In genomic region chr10:80701721-80702535, GRCm38 (mm10) we compare ENCODE assay signal across 7 mouse cellular contexts. TPM values are rescaled to one million over a fixed set of nuclear protein-coding genes. Genes with fewer than 3 reads are reported as not detected.
DNase-seq lines count a peak whose midpoint lies in the region; ATAC-seq lines count a peak whose summit lies in the region.

TSS of gene Mob3a (minus strand) at chr10:80701977.
TSS of gene Izumo4 (plus strand) at chr10:80702184.

- peak within 1 kb of the TSS; percentile 68 for H3K4me2 ChIP-seq in embryonic facial prominence, embryonic 12.5 days (replicated peaks)
- H3K4me2 ChIP-seq in limb, embryonic 11.5 days (ENCODE audit: low read depth, severe bottlenecking) = peak within 1 kb of the TSS; percentile 57
- peak within 1 kb of the TSS; percentile 80 for H3K4me2 ChIP-seq in midbrain, embryonic 14.5 days (ENCODE audit: low read length)

- H3K27me3 ChIP-seq in embryonic facial prominence, embryonic 12.5 days = no peaks in the 10 kb centered on the region
- no peaks in the 10 kb centered on the region for H3K27me3 ChIP-seq in limb, embryonic 11.5 days (ENCODE audit: control insufficient read depth, insufficient read depth, low read length)
- no peaks in the 10 kb centered on the region for H3K27me3 ChIP-seq in midbrain, embryonic 14.5 days (ENCODE audit: control insufficient read depth, insufficient read depth, low read length)

- under 1% methylated on average over 59 of the region's 59 CpGs for WGBS in embryonic facial prominence, embryonic 12.5 days
- WGBS in limb, embryonic 11.5 days = under 1% methylated on average over 58 of the region's 59 CpGs
- WGBS in midbrain, embryonic 14.5 days = under 1% methylated on average over 59 of the region's 59 CpGs

- no peaks in the 10 kb centered on the region for H3K9me3 ChIP-seq in embryonic facial prominence, embryonic 12.5 days
- H3K9me3 ChIP-seq in limb, embryonic 11.5 days (ENCODE audit: control insufficient read depth, low read length) = no peaks in the 10 kb centered on the region
- no peaks in the 10 kb centered on the region for H3K9me3 ChIP-seq in midbrain, embryonic 14.5 days (ENCODE audit: control insufficient read depth, low read length)

- DNase-seq in adrenal gland, postnatal 25 days = peak; percentile 98
- DNase-seq in heart, adult 11 months = peak; percentile 100
- DNase-seq in kidney, adult 18-20 months = peak; percentile 99
- peak; percentile 99 for DNase-seq in limb, embryonic 11.5 days (ENCODE audit: low spot score)
- DNase-seq in midbrain, embryonic 14.5 days = peak; percentile 99
- peak; percentile 97 to 100 for DNase-seq in spleen, adult 18-20 months

- peak within 1 kb of the TSS; percentile 82 for H3K27ac ChIP-seq in embryonic facial prominence, embryonic 12.5 days
- H3K27ac ChIP-seq in limb, embryonic 11.5 days (replicated peaks; ENCODE audit: low read depth, low read length) = peak within 1 kb of the TSS; percentile 69; the same call in 1 of the 2 replicates
- H3K27ac ChIP-seq in midbrain, embryonic 14.5 days (replicated peaks; ENCODE audit: low read depth, low read length) = peak within 1 kb of the TSS; percentile 85

- H3K4me3 ChIP-seq in embryonic facial prominence, embryonic 12.5 days = peak within 1 kb of the TSS; percentile 64
- H3K4me3 ChIP-seq in limb, embryonic 11.5 days (ENCODE audit: low read depth, low read length) = peak within 1 kb of the TSS; percentile 66
- peak within 1 kb of the TSS; percentile 70 for H3K4me3 ChIP-seq in midbrain, embryonic 14.5 days (replicated peaks; ENCODE audit: low read depth, low read length)

- peak; percentile 96 for ATAC-seq in embryonic facial prominence, embryonic 12.5 days (ENCODE audit: insufficient number of reproducible peaks, insufficient read depth, low FRiP score, low TSS enrichment)
- ATAC-seq in limb, embryonic 11.5 days (ENCODE audit: insufficient number of reproducible peaks, low FRiP score, low TSS enrichment, low read depth) = peak; percentile 95
- ATAC-seq in midbrain, embryonic 14.5 days (ENCODE audit: low FRiP score, low TSS enrichment) = peak; percentile 93

- peak within 1 kb of the TSS; percentile 58 for H3K9ac ChIP-seq in embryonic facial prominence, embryonic 12.5 days
- peak within 1 kb of the TSS; percentile 67 for H3K9ac ChIP-seq in limb, embryonic 11.5 days (ENCODE audit: low read length)
- H3K9ac ChIP-seq in midbrain, embryonic 14.5 days (replicated peaks; ENCODE audit: low read length) = peak within 1 kb of the TSS; percentile 77

- peaks cover 17% of the 10 kb centered on the region for H3K36me3 ChIP-seq in embryonic facial prominence, embryonic 12.5 days
- peaks cover under 1% of the 10 kb centered on the region; the same call in 1 of the 2 replicates for H3K36me3 ChIP-seq in limb, embryonic 11.5 days (ENCODE audit: control insufficient read depth, insufficient read depth, low read length)
- peaks cover 22% of the 10 kb centered on the region for H3K36me3 ChIP-seq in midbrain, embryonic 14.5 days (ENCODE audit: control insufficient read depth, insufficient read depth, low read length)

- peaks cover 25% of the 10 kb centered on the region for H3K4me1 ChIP-seq in embryonic facial prominence, embryonic 12.5 days
- peaks cover 7% of the 10 kb centered on the region for H3K4me1 ChIP-seq in limb, embryonic 11.5 days (ENCODE audit: control insufficient read depth, insufficient read depth, low read length)
- peaks cover 32% of the 10 kb centered on the region for H3K4me1 ChIP-seq in midbrain, embryonic 14.5 days (ENCODE audit: control insufficient read depth, insufficient read depth, low read length)

RNA-seq across cellular contexts. Expression of gene Mob3a, which starts in this region (rescaled TPM):
- 15.2 and 18.8 TPM in 2 replicates for total RNA-seq in adrenal gland, postnatal 25 days (2021)
- 57.4 and 60.9 TPM in 2 replicates for polyA plus RNA-seq in embryonic facial prominence, embryonic 12.5 days (2016; fragmentation: Nextera tagmentation; extraction: Ambion mirVana)
- 44.0 and 48.6 TPM in 2 replicates for polyA plus RNA-seq in limb, embryonic 11.5 days (2014; fragmentation: Nextera tagmentation; extraction: Ambion mirVana)
- polyA plus RNA-seq in midbrain, embryonic 14.5 days (2014; fragmentation: Nextera tagmentation; extraction: Ambion mirVana) = 45.2 and 47.3 TPM in 2 replicates

RNA-seq across cellular contexts. Expression of gene Izumo4, which starts in this region (rescaled TPM):
- total RNA-seq in adrenal gland, postnatal 25 days (2021) = 21.6 and 37.1 TPM in 2 replicates
- 20.5 and 23.6 TPM in 2 replicates for polyA plus RNA-seq in embryonic facial prominence, embryonic 12.5 days (2016; fragmentation: Nextera tagmentation; extraction: Ambion mirVana)
- 4.8 and 5.0 TPM in 2 replicates for polyA plus RNA-seq in limb, embryonic 11.5 days (2014; fragmentation: Nextera tagmentation; extraction: Ambion mirVana)
- polyA plus RNA-seq in midbrain, embryonic 14.5 days (2014; fragmentation: Nextera tagmentation; extraction: Ambion mirVana) = 22.4 and 25.1 TPM in 2 replicates

Comparison
In these comparisons a context has a peak if more than half of its experiments do, and no peak if none do; other contexts are left out.
1. Peak in every context shown above with its lines: DNase-seq, ATAC-seq, H3K4me3 ChIP-seq and H3K27ac ChIP-seq.